Mouse (Mus musculus) olfactory bulb, adult 2 months (tissue): ENCODE measurements around the gene Muc4.

Experiments used
- CTCF ChIP-seq: fragments of 200-500 bp; IDR thresholded peaks from 2 replicates; pipeline ENCODE4 v1.5.1; 2012; ENCODE audit warnings: low read depth, mild to moderate bottlenecking, low read length, moderate library complexity; ENCODE audit not compliant: insufficient read depth
- POLR2A ChIP-seq: fragments of 200-500 bp; IDR thresholded peaks from 2 replicates; pipeline ENCODE4 v1.6.1; 2012; ENCODE audit warnings: mild to moderate bottlenecking, low read depth, low read length, moderate library complexity; ENCODE audit not compliant: insufficient read depth

- TF ChIP-seq POLR2A (no peak), CTCF (no peak)
Measured at GRCm38 (mm10) chr16:32805151-32805550, 69.5 kb downstream of the Muc4 start.
